Mouse (Mus musculus) cortical plate, adult 2 months (tissue): Measurements from ENCODE around the gene Arfip1. TPM values are rescaled to one million over a fixed set of nuclear protein-coding genes. Genes with fewer than 3 reads are reported as not detected.

ENCODE experiments used
- H3K27ac ChIP-seq: fragments of 200-500 bp; 2 replicates; pipeline ENCODE4 v1.5.1; 2012; ENCODE audit warnings: low read length, control low read depth, inconsistent platforms; ENCODE audit not compliant: insufficient read depth
- H3K4me1 ChIP-seq: fragments of 200-500 bp; 2 replicates; pipeline ENCODE4 v1.6.1; 2011; ENCODE audit warnings: low read length; ENCODE audit not compliant: control insufficient read depth, insufficient read depth
- H3K4me3 ChIP-seq: fragments of 200-500 bp; 2 replicates; pipeline ENCODE4 v1.5.1; 2011; ENCODE audit warnings: mild to moderate bottlenecking, low read length, control low read depth; ENCODE audit not compliant: insufficient read depth
- CTCF ChIP-seq: fragments of 200-500 bp; IDR thresholded peaks from 2 replicates; pipeline ENCODE4 v1.5.1; 2011; ENCODE audit warnings: mild to moderate bottlenecking, control low read depth, low read length; ENCODE audit not compliant: insufficient read depth; ENCODE audit errors: extremely low read depth
- POLR2A ChIP-seq: fragments of 200-500 bp; IDR thresholded peaks from 2 replicates; pipeline ENCODE4 v1.6.1; 2011; ENCODE audit warnings: mild to moderate bottlenecking, low read length, control low read depth; ENCODE audit not compliant: insufficient read depth; ENCODE audit errors: extremely low read depth
- polyA plus RNA-seq: library from polyadenylated mRNA; depleted of rRNA; stranded (reverse); fragments of >200 nt; gene quantifications from 2 replicates; pipeline ENCODE4 v1.2.3, GENCODE M21; 2012; rRNA removed

Arfip1 gene
- polyA plus RNA-seq, result 12.4 and 13.6 TPM in 2 replicates

- peak within 1 kb of the TSS; percentile 61 for H3K4me3 ChIP-seq
- H3K4me1 ChIP-seq, result peaks cover 2% of the 10 kb centered on the region; the same call in 1 of the 2 replicates
- peak within 1 kb of the TSS; percentile 62 for H3K27ac ChIP-seq
- peak; percentile 74 for TF ChIP-seq POLR2A
- TF ChIP-seq CTCF, result no peak
These were observed at the start of gene Arfip1 for GRCm38 (mm10) chr3:84582023-84582912. Arfip1 (minus strand) TSS chr3:84582625.

- Histone ChIP-seq H3K4me3 (no peak overlapping the region), H3K27ac (no peak overlapping the region), H3K4me1 (no peaks in the 10 kb centered on the region)
- TF ChIP-seq CTCF, result no peak
- no peak for TF ChIP-seq POLR2A
These were observed 49.2 kb upstream of the Arfip1 start for GRCm38 (mm10) chr3:84631586-84631985.

- H3K27ac ChIP-seq, result no peak overlapping the region
These were observed 39.6 kb upstream of the Arfip1 start for GRCm38 (mm10) chr3:84622026-84622425.

GRCm38 (mm10) chr3:84619725-84620124 lies 37.3 kb upstream of the Arfip1 start:
- H3K27ac ChIP-seq, result no peak overlapping the region
- TF ChIP-seq POLR2A (no peak), CTCF (no peak)
- H3K4me1 ChIP-seq, result no peaks in the 10 kb centered on the region
- no peak overlapping the region for H3K4me3 ChIP-seq

More at GRCm38 (mm10) chr3:84622026-84622425, 39.6 kb upstream of the Arfip1 start:
- no peaks in the 10 kb centered on the region for H3K4me1 ChIP-seq
- no peak overlapping the region for H3K4me3 ChIP-seq
- TF ChIP-seq POLR2A (no peak), CTCF (no peak)

GRCm38 (mm10) chr3:84619056-84619455 lies 36.6 kb upstream of the Arfip1 start:
- TF ChIP-seq CTCF, result no peak
- TF ChIP-seq POLR2A, result no peak
- Histone ChIP-seq H3K27ac (no peak overlapping the region), H3K4me3 (no peak overlapping the region), H3K4me1 (no peaks in the 10 kb centered on the region)

GRCm38 (mm10) chr3:84618627-84619026 lies 36.2 kb upstream of the Arfip1 start:
- no peak for TF ChIP-seq POLR2A
- TF ChIP-seq CTCF, result no peak
- Histone ChIP-seq H3K4me3 (no peak overlapping the region), H3K4me1 (no peaks in the 10 kb centered on the region), H3K27ac (no peak overlapping the region)

GRCm38 (mm10) chr3:84615856-84616225 lies 33.4 kb upstream of the Arfip1 start:
- Histone ChIP-seq H3K27ac (no peak overlapping the region), H3K4me1 (no peaks in the 10 kb centered on the region), H3K4me3 (no peak overlapping the region)
- TF ChIP-seq POLR2A, result no peak
- no peak for TF ChIP-seq CTCF

- Histone ChIP-seq H3K4me1 (no peaks in the 10 kb centered on the region), H3K27ac (no peak overlapping the region), H3K4me3 (no peak overlapping the region)
- TF ChIP-seq POLR2A, result no peak
- peak; percentile 58 for TF ChIP-seq CTCF
These were observed 32.8 kb upstream of the Arfip1 start for GRCm38 (mm10) chr3:84615050-84615855.

GRCm38 (mm10) chr3:84610183-84610710 lies 27.8 kb upstream of the Arfip1 start:
- TF ChIP-seq POLR2A (no peak), CTCF (no peak)
- Histone ChIP-seq H3K4me1 (no peaks in the 10 kb centered on the region), H3K27ac (no peak overlapping the region), H3K4me3 (no peak overlapping the region)
